Mouse (Mus musculus) lung, adult 2 months (tissue): Measurements from ENCODE around the gene Six3. TPM values are rescaled to one million over a fixed set of nuclear protein-coding genes. Genes with fewer than 3 reads are reported as not detected.

Source experiments
- DNase-seq: peaks from one replicate; pipeline ENCODE4 v3.0.0; 2022
- H3K4me1 ChIP-seq: fragments of 200-500 bp; 2 replicates; pipeline ENCODE4 v1.6.1; 2011; ENCODE audit warnings: low read length; ENCODE audit not compliant: control insufficient read depth, insufficient read depth
- H3K4me3 ChIP-seq: fragments of 200-500 bp; replicated peaks from 2 replicates; pipeline ENCODE3; 2011; ENCODE audit warnings: low read depth, mild to moderate bottlenecking, control low read depth, low read length; ENCODE audit errors: extremely low read depth
- CTCF ChIP-seq: fragments of 200-500 bp; IDR thresholded peaks from 2 replicates; pipeline ENCODE4 v1.5.1; 2011; ENCODE audit warnings: mild to moderate bottlenecking, low read length, control low read depth; ENCODE audit not compliant: insufficient read depth
- POLR2A ChIP-seq: fragments of 200-500 bp; IDR thresholded peaks from 2 replicates; pipeline ENCODE4 v1.6.1; 2011; ENCODE audit warnings: low read depth, mild to moderate bottlenecking, control low read depth, low read length, borderline replicate concordance; ENCODE audit errors: extremely low read depth
- WGBS: fragments of 180-500 bp; shearing (Covaris S2); methylation state at CpG from one replicate; pipeline ENCODE4 v1.1.7; 2018; 5-methylcytosine and 5-hydroxymethylcytosine counted together
- polyA plus RNA-seq: library from polyadenylated mRNA; depleted of rRNA; stranded (reverse); fragments of >200 nt; gene quantifications from 2 replicates; pipeline ENCODE4 v1.2.3, GENCODE M21; 2012

Six3 gene
- polyA plus RNA-seq, 1 experiment: not detected

DNA sequence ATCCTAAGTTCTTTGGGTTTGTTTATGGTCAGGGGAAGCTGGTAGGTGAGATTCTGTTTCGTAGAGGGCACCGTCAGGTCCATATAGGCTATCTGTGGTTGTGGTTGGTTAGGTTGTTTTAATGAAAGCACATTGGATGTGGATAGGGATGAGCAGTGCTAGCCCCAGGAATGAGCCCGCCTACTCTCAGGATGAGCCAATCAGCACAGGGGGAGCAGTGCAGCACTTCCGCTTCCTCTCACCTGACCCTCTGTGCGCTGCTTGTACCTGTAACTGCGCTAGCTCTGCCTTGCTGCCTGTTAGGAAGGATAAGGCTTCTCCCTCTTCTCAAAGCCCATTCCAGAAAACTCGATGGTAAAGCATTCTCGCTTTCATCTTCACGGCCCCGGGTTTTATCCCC is 17.6 kb upstream of the Six3 start:
- no peak for DNase-seq
- TF ChIP-seq CTCF: no peak
- TF ChIP-seq POLR2A: no peak
- 65% methylated on average over 10 of the region's 10 CpGs for WGBS
- H3K4me1 ChIP-seq: no peaks in the 10 kb centered on the region
- no peak overlapping the region for H3K4me3 ChIP-seq

- WGBS: 38% methylated on average over 6 of the region's 6 CpGs
- no peak overlapping the region for H3K4me3 ChIP-seq
- H3K4me1 ChIP-seq: no peaks in the 10 kb centered on the region
- DNase-seq: no peak
- no peak for TF ChIP-seq CTCF
- no peak for TF ChIP-seq POLR2A
These were observed 17.0 kb upstream of the Six3 start for GRCm38 (mm10) chr17:85596341-85596890.

DNA sequence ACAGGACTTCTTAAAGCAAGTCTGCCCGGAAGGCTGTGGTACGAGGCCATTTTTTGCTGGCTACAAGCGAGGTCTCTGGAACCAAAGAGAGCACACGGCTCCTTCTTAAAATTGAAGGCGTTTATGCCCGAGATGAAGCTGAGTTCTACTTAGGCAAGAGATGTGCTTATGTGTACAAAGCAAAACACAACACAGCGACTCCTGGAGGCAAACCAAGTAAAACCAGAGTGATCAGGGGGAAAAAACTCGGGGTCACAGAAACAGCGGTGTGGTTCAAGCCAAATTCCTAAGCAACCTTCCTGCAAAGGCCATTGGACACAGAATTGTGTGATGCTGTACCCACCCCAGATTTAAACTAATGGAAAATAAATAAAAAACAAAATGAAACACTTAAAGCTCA is 13.9 kb upstream of the Six3 start:
- WGBS: 54% methylated on average over 9 of the region's 9 CpGs
- no peak for DNase-seq
- no peak overlapping the region for H3K4me3 ChIP-seq
- H3K4me1 ChIP-seq: no peaks in the 10 kb centered on the region
- TF ChIP-seq CTCF: no peak
- no peak for TF ChIP-seq POLR2A

DNA sequence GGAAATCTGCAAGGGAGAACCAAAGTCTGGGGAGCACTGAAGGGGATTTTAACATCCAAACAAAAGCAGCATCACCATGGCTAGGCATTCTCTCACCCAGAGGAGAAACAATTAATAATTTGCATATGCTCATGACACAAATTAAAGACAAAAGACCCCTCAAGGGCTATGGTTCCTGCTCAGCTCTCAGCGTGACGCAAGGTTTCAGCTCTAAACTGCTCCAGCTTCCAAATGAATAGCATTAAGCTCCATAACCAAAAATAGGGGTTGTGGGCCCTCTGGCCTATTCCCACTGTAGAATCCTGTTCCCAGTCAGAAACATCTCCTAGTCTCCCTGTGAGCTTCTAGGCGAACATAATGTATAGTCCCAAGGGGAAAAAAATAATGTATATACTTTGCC is 6.9 kb upstream of the Six3 start:
- Histone ChIP-seq H3K4me1 (no peaks in the 10 kb centered on the region), H3K4me3 (no peak overlapping the region)
- TF ChIP-seq CTCF (no peak), POLR2A (no peak)
- DNase-seq: no peak
- 18% methylated on average over 3 of the region's 3 CpGs for WGBS

- no peak for DNase-seq
- H3K4me3 ChIP-seq: no peak overlapping the region
- 2% methylated on average over 41 of the region's 41 CpGs for WGBS
- no peak for TF ChIP-seq CTCF
- no peak for TF ChIP-seq POLR2A
- H3K4me1 ChIP-seq: no peaks in the 10 kb centered on the region
These were observed 5.6 kb upstream of the Six3 start for GRCm38 (mm10) chr17:85607556-85608365.

DNA sequence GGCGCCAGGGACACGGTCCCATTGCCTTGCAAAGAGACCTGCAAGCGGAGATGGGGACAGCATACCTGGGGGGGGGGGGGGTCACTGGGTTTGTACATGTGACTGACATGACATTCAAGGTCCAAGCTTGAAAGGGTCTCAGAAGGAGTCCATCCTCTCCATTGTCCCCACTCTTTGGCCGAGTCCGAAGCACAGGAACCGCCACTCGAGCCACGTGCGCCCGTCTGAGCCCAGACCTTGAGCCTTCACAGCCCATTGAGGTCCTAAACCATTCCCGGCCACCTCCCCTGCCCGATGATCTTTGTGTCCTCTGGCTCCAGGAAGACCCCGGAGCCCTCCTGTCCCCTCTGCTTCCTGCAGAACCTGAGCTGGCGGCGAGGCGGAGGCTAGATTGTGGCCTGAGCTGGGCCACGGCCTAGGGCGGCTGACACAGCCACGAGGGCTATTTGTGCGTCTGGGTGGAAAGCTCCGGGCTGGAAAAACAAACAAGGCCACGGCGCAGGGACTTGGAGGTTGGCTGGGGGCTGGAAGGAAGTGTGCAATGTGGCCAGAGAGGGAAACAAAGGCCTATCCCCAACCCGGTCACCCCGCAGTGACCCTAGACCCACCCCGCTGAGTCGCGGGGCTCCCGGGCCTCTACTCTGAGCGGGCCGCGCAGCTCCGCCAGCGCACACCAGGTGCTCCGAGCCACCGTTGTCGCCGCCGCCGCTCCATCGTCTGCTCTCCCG is 4.9 kb upstream of the Six3 start:
- TF ChIP-seq CTCF (no peak), POLR2A (no peak)
- H3K4me1 ChIP-seq: no peaks in the 10 kb centered on the region
- 2% methylated on average over 42 of the region's 42 CpGs for WGBS
- no peak overlapping the region for H3K4me3 ChIP-seq
- DNase-seq: no peak

- DNase-seq: no peak
These were observed 4.3 kb upstream of the Six3 start for GRCm38 (mm10) chr17:85609094-85609425.

DNA sequence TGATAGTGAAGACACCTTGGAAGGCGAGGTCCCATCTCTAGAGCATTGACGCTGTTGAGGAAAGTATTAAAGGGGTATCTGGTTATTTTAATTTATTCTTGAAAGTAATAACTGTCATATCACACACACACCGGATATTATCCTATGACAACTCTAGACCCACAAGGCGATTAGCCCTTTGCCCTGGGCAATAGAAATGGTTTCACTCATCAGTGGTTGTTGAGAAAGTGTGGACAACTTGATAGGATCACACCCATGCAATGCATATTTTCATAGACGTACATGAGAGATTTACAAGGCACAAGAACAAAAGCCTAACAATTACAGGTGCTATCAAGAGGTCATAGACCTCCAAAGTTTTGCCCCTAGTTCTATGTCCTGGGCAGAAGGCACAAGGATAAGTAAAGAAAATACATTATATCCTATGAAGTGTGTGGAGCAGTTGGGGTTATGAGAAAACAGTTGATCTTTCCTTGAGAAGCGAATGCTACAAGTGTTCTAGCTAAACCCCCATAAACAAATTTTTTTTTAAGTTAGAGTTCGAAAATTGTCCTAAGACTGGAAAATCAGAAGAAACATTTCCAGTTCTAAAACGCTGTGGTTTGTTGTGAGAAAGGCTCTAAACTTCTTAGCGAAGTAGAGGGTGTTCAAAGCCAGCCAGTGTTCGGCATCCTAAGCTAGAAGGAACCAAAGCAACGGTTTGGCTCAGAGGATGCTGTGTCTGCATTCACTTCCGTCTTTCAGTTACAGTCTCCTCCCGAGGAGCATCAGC is 3.6 kb upstream of the Six3 start:
- H3K4me1 ChIP-seq: no peaks in the 10 kb centered on the region
- H3K4me3 ChIP-seq: no peak overlapping the region
- no peak for DNase-seq
- 7% methylated on average over 13 of the region's 13 CpGs for WGBS
- TF ChIP-seq CTCF (no peak), POLR2A (no peak)

More at GRCm38 (mm10) chr17:85609094-85609425, 4.3 kb upstream of the Six3 start:
- TF ChIP-seq POLR2A (no peak), CTCF (no peak)
- H3K4me1 ChIP-seq: no peaks in the 10 kb centered on the region
- 3% methylated on average over 13 of the region's 13 CpGs for WGBS
- no peak overlapping the region for H3K4me3 ChIP-seq
